In genomic region chr2:93188761-93189458, GRCm38 (mm10) we compare ENCODE assay signal across 8 mouse cellular contexts. TPM values are rescaled to one million over a fixed set of nuclear protein-coding genes. Genes with fewer than 3 reads are reported as not detected.
DNase-seq lines count a peak whose midpoint lies in the region; ATAC-seq and TF ChIP-seq lines count a peak whose summit lies in the region.

No protein-coding gene starts in this region.

- peak overlapping the region; percentile 82 for H3K9ac ChIP-seq in heart, embryonic 14.5 days (ENCODE audit: low read length)
- H3K9ac ChIP-seq in midbrain, embryonic 12.5 days (replicated peaks), result peak overlapping the region; percentile 98

- TF ChIP-seq CTCF in left cerebral cortex, adult 2 months (IDR thresholded peaks at IDR 0.05), result peak; percentile 39

- H3K4me3 ChIP-seq in left cerebral cortex, adult 2 months, result peak overlapping the region; percentile 84
- peak overlapping the region; percentile 74 for H3K4me3 ChIP-seq in brown adipose tissue, adult 24 weeks (ENCODE audit: insufficient read depth, low read depth, low read length)
- H3K4me3 ChIP-seq in heart, embryonic 14.5 days (ENCODE audit: control insufficient read depth in 1 of 2, insufficient read depth in 1 of 2, low read depth in 1 of 2, low read length in 2 of 2), result peak overlapping the region; percentile 62 to 72
- peak overlapping the region; percentile 94 for H3K4me3 ChIP-seq in midbrain, embryonic 12.5 days

- H3K4me1 ChIP-seq in brown adipose tissue, adult 24 weeks (ENCODE audit: control insufficient read depth, insufficient read depth, insufficient read length, low read length), result peaks cover 12% of the 10 kb centered on the region; the same call in 1 of the 2 replicates
- H3K4me1 ChIP-seq in heart, embryonic 14.5 days (ENCODE audit: control insufficient read depth in 2 of 2, insufficient read depth in 2 of 2, low read length in 2 of 2), result peaks cover 4 to 9% of the 10 kb centered on the region in 2 experiments; a peak in 3 of 4 replicates
- H3K4me1 ChIP-seq in midbrain, embryonic 12.5 days, result peaks cover 60% of the 10 kb centered on the region

- peaks cover 12% of the 10 kb centered on the region for H3K27me3 ChIP-seq in heart, embryonic 14.5 days (ENCODE audit: control insufficient read depth, insufficient read depth, low read length)
- peaks cover 22% of the 10 kb centered on the region for H3K27me3 ChIP-seq in midbrain, embryonic 12.5 days

- H3K4me2 ChIP-seq in heart, embryonic 14.5 days (ENCODE audit: low read length), result peak overlapping the region; percentile 100
- H3K4me2 ChIP-seq in midbrain, embryonic 12.5 days (replicated peaks), result peak overlapping the region; percentile 78

- ATAC-seq in heart, embryonic 14.5 days (ENCODE audit: insufficient number of reproducible peaks, insufficient read depth, low FRiP score, low read depth), result no peak
- no peak; the same call in 1 of the 2 replicates for ATAC-seq in midbrain, embryonic 12.5 days (ENCODE audit: low FRiP score, low read depth)

- H3K27ac ChIP-seq in left cerebral cortex, adult 2 months, result peak overlapping the region; percentile 47; the same call in 1 of the 2 replicates
- peak overlapping the region; percentile 75 for H3K27ac ChIP-seq in brown adipose tissue, adult 24 weeks (replicated peaks; ENCODE audit: low read depth, low read length)
- peak overlapping the region; percentile 7 to 64; a peak in 1 of 4 replicates for H3K27ac ChIP-seq in heart, embryonic 14.5 days (replicated peaks in 1 of 2; ENCODE audit: control insufficient read depth in 1 of 2, insufficient read depth in 1 of 2, low read depth in 2 of 2, low read length in 2 of 2)
- H3K27ac ChIP-seq in midbrain, embryonic 12.5 days (replicated peaks), result peak overlapping the region; percentile 94

- H3K36me3 ChIP-seq in heart, embryonic 14.5 days (ENCODE audit: control insufficient read depth, insufficient read depth, low read length), result no peaks in the 10 kb centered on the region
- no peaks in the 10 kb centered on the region for H3K36me3 ChIP-seq in midbrain, embryonic 12.5 days

- DNase-seq in left cerebral cortex, adult 2 months (ENCODE audit: extremely low spot score in 1 of 2, low spot score in 2 of 2), result peak in 1 of 2 experiments; percentile 58
- no peak for DNase-seq in left cerebral cortex, adult 8-10 months (ENCODE audit: low spot score in 2 of 2)
- peak; percentile 75 to 83 for DNase-seq in kidney, postnatal 4 days
- DNase-seq in thymus, postnatal 0 days (ENCODE audit: low spot score), result peak; percentile 54
- no peak for DNase-seq in ovary, postnatal 10 days (ENCODE audit: low spot score)

- WGBS in heart, embryonic 14.5 days, result 7% methylated on average over 19 of the region's 19 CpGs
- 7% methylated on average over 19 of the region's 19 CpGs for WGBS in midbrain, embryonic 12.5 days

- intact Hi-C loops in left cerebral cortex, adult 2 months (cut with DNase I), result loop anchor here (2.0 kb wide), 1 partner anchor 120 kb away; no protein-coding TSS in a partner anchor

- H3K9me3 ChIP-seq in heart, embryonic 14.5 days (ENCODE audit: control insufficient read depth, low read length), result no peaks in the 10 kb centered on the region
- H3K9me3 ChIP-seq in midbrain, embryonic 12.5 days, result no peaks in the 10 kb centered on the region

RNA-seq across cellular contexts. Expression of gene Trp53i11, which starts 1.6 kb away (rescaled TPM):
- 100 to 1,000 TPM; 111 to 112 TPM for total RNA-seq in left cerebral cortex, adult 2 months (2021)
- total RNA-seq in left cerebral cortex, adult 8-10 months (2022), result 10 to 100 TPM; 78.5 to 91.8 (median 86.0) TPM
- polyA plus RNA-seq in brown adipose tissue, adult 24 weeks (2012; ENCODE audit: insufficient read depth, insufficient read length, missing spikeins), result 7.6 and 14.4 TPM in 2 replicates
- 30.5 and 33.0 TPM in 2 replicates for polyA plus RNA-seq in heart, embryonic 14.5 days (2014; fragmentation: Nextera tagmentation; extraction: Ambion mirVana)
- polyA plus RNA-seq in midbrain, embryonic 12.5 days (2016; fragmentation: Nextera tagmentation; extraction: Ambion mirVana), result 142 and 172 TPM in 2 replicates
- polyA plus RNA-seq in thymus, postnatal 0 days (2015; fragmentation: Nextera tagmentation; extraction: Ambion mirVana), result 43.1 and 52.4 TPM in 2 replicates

Comparison
In these comparisons a context has a peak if more than half of its experiments do, and no peak if none do; other contexts are left out.
1. DNase-seq: peak in kidney, postnatal 4 days (2 of 2) and thymus, postnatal 0 days (single experiment); none in left cerebral cortex, adult 8-10 months (0 of 2) and ovary, postnatal 10 days (single experiment).
2. H3K27ac ChIP-seq: peak in every context shown above with its lines; median percentile 94 in midbrain, embryonic 12.5 days; 75 in brown adipose tissue, adult 24 weeks; 47 in left cerebral cortex, adult 2 months; 36 in heart, embryonic 14.5 days.
3. Peak in every context shown above with its lines, with median percentiles within 50 percentile points of each other: H3K4me3 ChIP-seq.